Mouse (Mus musculus): Measurements from ENCODE around the gene Fyb2. TPM values are rescaled to one million over a fixed set of nuclear protein-coding genes. Genes with fewer than 3 reads are reported as not detected.
A peak's percentile ranks its signal among the peaks of the same experiment; 100 is the strongest.

Gene Fyb2
- polyA plus RNA-seq (2012; rRNA removed): 0.92 and 1.0 TPM in 2 replicates

DNA sequence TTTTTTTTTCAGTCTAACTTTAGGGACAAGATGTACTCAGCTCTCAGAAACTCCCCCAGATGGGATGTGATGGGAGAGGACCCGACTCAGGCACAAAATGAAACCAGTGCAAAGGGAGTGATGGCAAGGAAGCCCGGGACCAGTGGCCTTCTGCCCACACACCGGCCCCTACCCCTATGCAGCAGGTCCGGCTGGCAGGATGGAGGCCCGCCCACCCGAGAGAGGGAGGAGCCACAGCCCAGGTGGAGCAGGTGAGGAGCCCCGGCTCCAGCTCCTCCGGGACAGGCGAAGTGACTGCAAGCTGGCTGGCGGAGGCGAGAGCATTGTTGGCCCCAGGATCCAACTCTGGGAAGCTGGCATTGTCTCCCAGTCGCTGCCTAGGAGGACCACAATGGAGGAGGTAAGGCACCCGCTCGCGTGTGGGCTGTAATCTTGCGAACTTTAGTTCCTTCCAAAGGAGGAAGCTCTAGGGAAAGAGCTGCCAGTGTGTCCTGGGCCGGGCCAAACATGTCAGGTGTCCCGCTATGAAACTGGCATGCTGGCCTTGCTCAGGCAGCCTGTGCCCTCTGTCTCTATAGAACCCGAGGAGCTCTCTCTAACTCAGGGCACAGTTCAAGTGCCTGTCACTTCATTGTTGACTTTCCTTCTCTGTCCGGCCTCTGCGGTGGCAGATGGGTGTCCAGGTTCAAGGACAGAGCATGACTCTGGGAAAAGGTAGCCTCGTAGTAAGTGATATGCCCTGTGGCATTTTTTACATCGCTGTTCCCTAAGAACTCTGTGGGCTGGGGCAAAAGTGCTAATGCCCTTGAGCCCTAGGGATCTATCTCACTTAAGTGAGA lies at the start of gene Fyb2:
Fyb2 (plus strand) TSS at position 166 of the 839 bp plus-strand sequence.
- DNase-seq (ENCODE audit: extremely low spot score in 1 of 2, low spot score in 1 of 2): no peak

DNA sequence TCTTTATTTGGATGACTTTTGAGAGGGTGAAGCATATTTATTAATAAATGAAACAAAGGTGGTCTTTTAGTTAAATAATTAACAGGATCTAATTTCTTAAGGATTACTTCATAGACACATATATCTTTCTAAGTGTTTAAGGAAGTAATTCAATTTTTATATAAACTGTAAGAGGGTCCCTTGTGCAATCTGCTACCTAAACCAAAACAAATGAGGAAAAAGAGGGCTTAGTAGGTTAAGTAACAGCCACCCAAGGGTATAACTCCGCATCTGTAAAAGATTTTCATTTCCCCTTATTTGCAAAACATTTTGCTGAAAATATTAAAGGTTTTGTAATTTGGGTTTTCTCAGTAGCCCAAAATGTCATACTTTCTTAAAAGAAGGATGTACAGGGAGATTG lies 48.9 kb upstream of the Fyb2 start:
- DNase-seq (ENCODE audit: extremely low spot score in 1 of 2, low spot score in 1 of 2): no peak

DNA sequence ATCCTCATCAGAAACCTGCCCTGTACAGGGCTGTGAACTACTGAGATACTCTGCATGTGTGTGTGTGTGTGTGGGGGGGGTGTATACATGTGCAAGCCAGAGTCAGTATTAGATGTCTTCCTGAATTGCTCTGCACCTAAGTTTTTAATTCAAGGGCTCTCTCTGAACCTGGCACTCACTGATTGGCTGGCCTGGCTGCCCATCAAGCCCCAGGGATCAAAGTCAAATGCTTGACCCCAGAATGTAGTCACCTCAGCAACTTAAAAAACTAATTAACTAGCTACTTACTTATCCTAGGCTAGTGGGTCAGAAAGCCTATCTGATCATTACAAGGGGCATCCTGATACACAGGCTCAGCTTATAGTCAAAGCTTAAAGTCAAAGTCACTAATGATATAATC lies 43.7 kb upstream of the Fyb2 start:
- no peak for DNase-seq (ENCODE audit: extremely low spot score in 1 of 2, low spot score in 1 of 2)

- no peak for DNase-seq (ENCODE audit: extremely low spot score in 1 of 2, low spot score in 1 of 2)
Measured at GRCm38 (mm10) chr4:104870196-104870595, 43.1 kb upstream of the Fyb2 start.

DNA sequence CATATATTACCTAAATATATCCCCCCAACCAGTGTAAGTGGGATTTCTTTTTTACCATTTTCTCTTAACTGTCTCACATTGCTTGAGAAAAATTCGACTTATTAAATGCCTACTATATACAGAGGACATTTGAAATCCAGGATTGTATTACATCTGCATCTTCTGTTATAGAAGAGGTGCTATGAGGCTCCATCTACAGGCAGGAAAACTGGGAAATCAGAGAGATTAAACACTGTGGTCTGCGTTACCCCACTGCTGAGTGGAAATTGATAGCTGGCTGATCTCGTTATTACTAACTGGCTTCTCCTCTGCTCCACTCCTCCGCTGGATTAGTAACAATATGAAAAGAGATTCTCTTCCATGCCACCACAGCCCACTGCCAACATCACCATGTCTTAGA lies 37.4 kb upstream of the Fyb2 start:
- DNase-seq (ENCODE audit: extremely low spot score in 1 of 2, low spot score in 1 of 2): no peak

DNA sequence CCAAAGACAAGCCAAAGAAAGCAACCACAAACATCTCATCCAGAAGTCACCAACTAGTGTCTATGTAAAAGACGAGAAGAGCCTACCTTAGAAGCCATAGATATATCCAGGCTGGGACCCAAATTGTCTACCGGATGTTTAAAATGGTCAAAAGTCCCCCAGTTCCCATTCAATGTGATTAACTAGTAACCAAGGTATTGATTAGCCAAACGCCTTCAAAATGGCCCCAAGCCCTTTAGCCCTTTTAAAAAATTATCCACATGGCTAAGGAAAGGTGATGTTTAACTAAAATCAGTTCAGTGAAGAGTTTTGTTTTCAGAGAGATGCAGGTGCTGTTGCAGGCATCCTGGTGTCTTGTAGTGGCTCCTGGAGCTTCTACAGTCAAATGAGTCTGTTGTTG lies 36.9 kb upstream of the Fyb2 start, which contains the start of gene C8a:
C8a (minus strand) TSS at position 76 of the 400 bp plus-strand sequence.
- DNase-seq (ENCODE audit: extremely low spot score in 1 of 2, low spot score in 1 of 2): no peak

- no peak for DNase-seq (ENCODE audit: extremely low spot score in 1 of 2, low spot score in 1 of 2)
Measured at GRCm38 (mm10) chr4:104887486-104887885, 25.8 kb upstream of the Fyb2 start.

DNA sequence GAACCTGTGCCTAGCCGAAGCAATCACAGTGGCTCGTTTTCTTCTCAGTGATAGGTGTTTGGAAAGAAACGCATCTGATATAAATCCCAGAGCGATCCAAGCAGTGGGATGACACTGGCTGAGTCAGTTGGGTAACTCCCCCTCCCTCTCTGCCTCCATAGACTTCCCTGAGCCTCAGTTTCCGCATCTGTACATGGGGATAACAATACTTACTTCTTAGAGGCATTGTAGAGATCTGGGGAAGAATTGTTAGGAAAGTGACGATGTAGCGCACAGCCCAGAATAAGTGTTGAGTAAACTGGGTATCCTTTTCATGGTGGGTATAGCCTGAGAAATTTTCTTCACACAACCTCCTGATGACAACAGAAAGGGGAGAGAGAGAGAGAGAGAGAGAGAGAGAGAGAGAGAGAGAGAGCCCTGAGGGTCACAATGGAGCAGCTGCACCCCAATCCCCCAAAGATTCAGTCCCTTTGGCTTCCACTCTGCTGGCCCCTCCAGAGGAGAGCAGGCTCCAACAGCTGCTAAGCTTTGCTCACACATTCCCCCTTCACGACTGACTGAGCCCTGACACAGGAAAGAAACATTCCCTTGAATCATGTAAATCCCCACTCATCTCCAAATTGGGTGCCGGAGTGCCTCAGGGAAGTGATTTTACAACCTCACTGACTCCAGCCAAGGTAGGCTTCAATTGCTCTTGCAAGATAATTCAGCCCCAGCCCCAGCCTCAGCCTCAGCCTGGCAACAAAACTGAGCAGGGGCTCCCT lies 24.6 kb upstream of the Fyb2 start:
- no peak for DNase-seq (ENCODE audit: extremely low spot score in 1 of 2, low spot score in 1 of 2)

GRCm38 (mm10) chr4:104891708-104892107 lies 21.5 kb upstream of the Fyb2 start:
- no peak for DNase-seq (ENCODE audit: extremely low spot score in 1 of 2, low spot score in 1 of 2)

- no peak for DNase-seq (ENCODE audit: extremely low spot score in 1 of 2, low spot score in 1 of 2)
Measured at GRCm38 (mm10) chr4:104893588-104893987, 19.7 kb upstream of the Fyb2 start.

DNA sequence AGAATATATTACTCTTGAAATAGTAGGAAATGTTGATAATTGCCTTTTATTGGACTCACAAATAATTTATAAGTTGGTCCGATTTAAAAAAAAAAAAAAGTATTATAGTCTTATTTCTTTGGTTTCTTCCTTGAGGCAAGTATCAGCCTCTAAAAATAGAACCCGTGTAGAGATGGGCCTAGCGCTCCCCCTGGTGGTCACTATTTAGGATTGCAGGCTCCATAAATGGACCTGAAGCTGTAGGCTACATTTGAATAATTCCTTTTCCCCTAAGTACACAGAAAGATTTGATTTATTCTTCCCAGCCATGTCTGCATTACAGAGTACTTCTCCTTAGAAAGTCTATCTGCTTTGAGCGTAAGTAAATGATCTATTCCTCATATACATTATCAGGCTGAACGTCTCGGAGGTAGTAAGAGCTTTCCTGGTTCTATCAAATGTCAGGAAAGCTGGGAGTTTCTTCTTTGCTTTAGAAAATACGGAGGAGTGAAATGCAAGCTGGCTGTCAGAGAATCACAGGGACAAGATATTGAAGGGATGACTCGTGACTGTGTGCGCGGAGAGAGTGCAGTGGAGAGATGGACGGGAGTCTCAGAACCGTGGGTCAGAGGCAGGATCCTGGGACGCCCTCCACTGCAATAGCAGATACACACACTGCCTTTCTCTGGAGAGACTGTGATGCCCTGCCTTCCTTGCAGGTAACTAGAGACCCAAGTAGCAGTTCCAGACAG lies 19.1 kb upstream of the Fyb2 start:
- DNase-seq (ENCODE audit: extremely low spot score in 1 of 2, low spot score in 1 of 2): peak; percentile 46 to 86

DNA sequence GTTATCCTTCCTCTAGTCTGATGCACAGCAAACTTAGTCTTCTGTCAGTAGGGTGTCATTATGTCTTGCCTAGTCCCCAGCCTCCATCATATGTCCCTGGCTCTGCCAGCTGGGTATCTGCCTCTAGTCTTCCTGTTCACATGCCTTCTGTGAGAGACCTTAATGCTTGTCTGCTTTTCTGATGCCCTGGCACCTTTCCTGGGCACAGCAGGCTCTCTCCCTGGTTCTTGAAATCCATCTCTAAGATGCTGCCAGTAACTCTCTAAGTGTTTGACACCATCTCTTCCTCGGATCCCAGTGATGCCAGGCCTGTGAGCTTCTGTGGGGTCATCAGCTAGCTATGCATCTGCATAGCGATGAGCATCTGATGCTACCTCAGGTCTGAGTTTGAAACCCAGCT lies 10.4 kb upstream of the Fyb2 start:
- no peak for DNase-seq (ENCODE audit: extremely low spot score in 1 of 2, low spot score in 1 of 2)

GRCm38 (mm10) chr4:104905049-104905448 lies 8.2 kb upstream of the Fyb2 start:
- DNase-seq (ENCODE audit: extremely low spot score in 1 of 2, low spot score in 1 of 2): no peak

- DNase-seq (ENCODE audit: extremely low spot score in 1 of 2, low spot score in 1 of 2): peak; percentile 28 to 80
Measured at GRCm38 (mm10) chr4:104911685-104912084, 1.6 kb upstream of the Fyb2 start.

DNA sequence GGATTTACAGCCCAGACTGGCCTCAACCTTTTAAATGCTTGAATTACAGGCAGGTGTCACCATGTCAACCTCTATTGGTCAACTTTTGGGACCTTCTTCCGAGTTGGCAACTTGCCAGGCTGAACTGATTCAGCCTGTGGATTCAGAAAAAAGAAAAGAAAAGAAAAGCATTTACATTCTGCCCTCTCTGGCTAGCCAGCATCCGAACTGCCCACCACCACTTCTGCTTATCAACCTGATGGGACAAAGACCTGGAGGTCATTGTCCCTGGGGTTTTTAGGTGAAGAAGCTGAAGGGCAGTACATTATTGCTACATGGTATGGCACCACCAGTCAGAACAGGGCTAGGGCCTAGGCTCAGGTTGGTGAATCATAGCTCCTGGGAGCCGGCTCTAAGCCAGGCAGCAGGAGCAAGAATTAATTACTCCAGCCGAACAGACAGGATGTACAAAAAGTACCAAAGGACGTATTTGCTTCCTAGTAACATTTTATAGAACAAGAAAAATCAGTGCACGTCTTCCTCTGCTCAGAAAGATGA lies 1.5 kb downstream of the Fyb2 start:
- no peak for DNase-seq (ENCODE audit: extremely low spot score in 1 of 2, low spot score in 1 of 2)

- no peak for DNase-seq (ENCODE audit: extremely low spot score in 1 of 2, low spot score in 1 of 2)
Measured at GRCm38 (mm10) chr4:104918017-104918416, 4.8 kb downstream of the Fyb2 start.

- no peak for DNase-seq (ENCODE audit: extremely low spot score in 1 of 2, low spot score in 1 of 2)
Measured at GRCm38 (mm10) chr4:104925383-104925782, 12.1 kb downstream of the Fyb2 start.

- no peak for DNase-seq (ENCODE audit: extremely low spot score in 1 of 2, low spot score in 1 of 2)
Measured at GRCm38 (mm10) chr4:104929165-104929564, 15.9 kb downstream of the Fyb2 start.

GRCm38 (mm10) chr4:104933620-104934019 lies 20.4 kb downstream of the Fyb2 start:
- no peak for DNase-seq (ENCODE audit: extremely low spot score in 1 of 2, low spot score in 1 of 2)

- DNase-seq (ENCODE audit: extremely low spot score in 1 of 2, low spot score in 1 of 2): no peak
Measured at GRCm38 (mm10) chr4:104934997-104935396, 21.7 kb downstream of the Fyb2 start.

DNA sequence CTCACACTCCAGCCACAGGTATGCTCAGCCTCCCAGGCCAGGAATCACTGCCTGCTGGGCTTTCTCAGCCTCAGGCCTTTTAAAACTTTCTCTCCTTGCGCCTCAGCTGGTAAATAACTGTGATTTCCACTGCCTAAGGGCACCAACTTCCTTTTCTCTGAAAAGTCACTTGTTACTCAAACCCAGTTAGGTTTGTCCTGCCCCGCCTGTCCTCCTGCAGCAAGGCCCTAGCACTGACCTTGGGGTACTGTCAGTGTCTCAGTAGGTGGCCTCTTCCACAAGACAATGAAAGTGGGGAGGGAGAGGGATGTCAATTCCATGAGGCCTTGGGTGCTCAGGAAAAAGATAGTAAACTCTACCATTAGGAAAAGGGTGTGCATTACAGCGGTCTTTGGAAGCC lies 22.2 kb downstream of the Fyb2 start:
- no peak for DNase-seq (ENCODE audit: extremely low spot score in 1 of 2, low spot score in 1 of 2)

Measured in frontal cortex, adult 2 months (tissue).